Mouse (Mus musculus) forebrain, embryonic 12.5 days (tissue): ENCODE data around the gene Atp6ap1. TPM values are rescaled to one million over a fixed set of nuclear protein-coding genes. Genes with fewer than 3 reads are reported as not detected.

Experiments
- ATAC-seq: fragments of 200-750 bp; cut with Nextera tagmentation; 2 replicates; pipeline ENCODE4 v1.8.0; 2017; ENCODE audit warnings: moderate TSS enrichment; ENCODE audit not compliant: low FRiP score
- H3K27ac ChIP-seq: fragments of 300-500 bp; sonication (generic); 2 replicates; pipeline ENCODE4 v1.5.1; 2016; ENCODE audit warnings: mild to moderate bottlenecking
- H3K27me3 ChIP-seq: fragments of 300-500 bp; sonication (generic); 2 replicates; pipeline ENCODE4 v1.6.1; 2016; ENCODE audit warnings: mild to moderate bottlenecking
- H3K36me3 ChIP-seq: fragments of 300-500 bp; sonication (generic); replicated peaks from 2 replicates; pipeline ENCODE4 v1.6.1; 2016; ENCODE audit warnings: mild to moderate bottlenecking
- H3K4me1 ChIP-seq: fragments of 300-500 bp; sonication (generic); 2 replicates; pipeline ENCODE4 v1.6.1; 2016
- H3K4me2 ChIP-seq: fragments of 300-500 bp; sonication (generic); 2 replicates; pipeline ENCODE4 v1.6.1; 2016; ENCODE audit warnings: mild to moderate bottlenecking, moderate library complexity
- H3K4me3 ChIP-seq: fragments of 300-500 bp; sonication (generic); replicated peaks from 2 replicates; pipeline ENCODE4 v1.5.1; 2016; ENCODE audit warnings: mild to moderate bottlenecking
- H3K9ac ChIP-seq: fragments of 300-500 bp; sonication (generic); 2 replicates; pipeline ENCODE4 v1.6.1; 2016; ENCODE audit warnings: mild to moderate bottlenecking
- H3K9me3 ChIP-seq: fragments of 300-500 bp; sonication (generic); 2 replicates; pipeline ENCODE4 v1.6.1; 2016
- WGBS: fragments of 180-500 bp; shearing (Covaris S2); methylation state at CpG from one replicate; pipeline ENCODE4 v1.1.7; 2016; 5-methylcytosine and 5-hydroxymethylcytosine counted together
- polyA plus RNA-seq: library from polyadenylated mRNA; unstranded; fragments of >200 nt; fragmentation: Nextera tagmentation; extraction: Ambion mirVana; gene quantifications from 2 replicates; pipeline ENCODE4 v1.2.1, GENCODE M21; 2016

Atp6ap1 gene
- 101 and 104 TPM in 2 replicates for polyA plus RNA-seq

- no peaks in the 10 kb centered on the region for H3K27me3 ChIP-seq
- H3K4me3 ChIP-seq = peak within 1 kb of the TSS; percentile 64
- peaks cover 16% of the 10 kb centered on the region for H3K36me3 ChIP-seq
- H3K9ac ChIP-seq = peak within 1 kb of the TSS; percentile 74
- peak within 1 kb of the TSS; percentile 65 for H3K4me2 ChIP-seq
- whole genome bisulfite sequencing = 20% methylated on average over 37 of the region's 37 CpGs
- H3K4me1 ChIP-seq = peaks cover 2% of the 10 kb centered on the region; the same call in 1 of the 2 replicates
- peak within 1 kb of the TSS; percentile 63 for H3K27ac ChIP-seq
- peak; percentile 99 for ATAC-seq
- no peaks in the 10 kb centered on the region for H3K9me3 ChIP-seq
Measured at GRCm38 (mm10) chrX:74296538-74297448, at the start of gene Atp6ap1. Atp6ap1 (plus strand) TSS chrX:74297097.

- no peaks in the 10 kb centered on the region for H3K9me3 ChIP-seq
- peaks cover under 1% of the 10 kb centered on the region; the same call in 1 of the 2 replicates for H3K36me3 ChIP-seq
- H3K4me2 ChIP-seq = no peak overlapping the region
- no peak overlapping the region for H3K27ac ChIP-seq
- no peak for ATAC-seq
- 13% methylated on average over 3 of the region's 3 CpGs for WGBS
- H3K9ac ChIP-seq = no peak overlapping the region
- H3K27me3 ChIP-seq = no peaks in the 10 kb centered on the region
- H3K4me1 ChIP-seq = peaks cover 14% of the 10 kb centered on the region
- no peak overlapping the region for H3K4me3 ChIP-seq
Measured at GRCm38 (mm10) chrX:74248651-74249050, 48.2 kb upstream of the Atp6ap1 start.

GRCm38 (mm10) chrX:74249615-74250014 lies 47.3 kb upstream of the Atp6ap1 start, which contains the start of gene Flna:
Flna (minus strand) TSS chrX:74249820.
- Histone ChIP-seq H3K4me2 (peak within 1 kb of the TSS; percentile 60), H3K36me3 (no peaks in the 10 kb centered on the region), H3K27me3 (no peaks in the 10 kb centered on the region), H3K4me1 (0 out of 2 replicates have a peak, but pooled peaks cover 8% of the 10 kb centered on the region), H3K4me3 (peak within 1 kb of the TSS; percentile 45), H3K27ac (peak within 1 kb of the TSS; percentile 31; the same call in 1 of the 2 replicates), H3K9me3 (no peaks in the 10 kb centered on the region), H3K9ac (peak within 1 kb of the TSS; percentile 55)
- 24% methylated on average over 36 of the region's 38 CpGs for WGBS
- no peak for ATAC-seq

- WGBS = 27% methylated on average over 39 of the region's 39 CpGs
- peak; percentile 97 for ATAC-seq
- no peaks in the 10 kb centered on the region for H3K9me3 ChIP-seq
- peaks cover 17% of the 10 kb centered on the region for H3K36me3 ChIP-seq
- H3K4me2 ChIP-seq = peak within 1 kb of the TSS; percentile 64
- H3K4me1 ChIP-seq = peaks cover 2% of the 10 kb centered on the region; the same call in 1 of the 2 replicates
- peak within 1 kb of the TSS; percentile 90 for H3K27ac ChIP-seq
- H3K9ac ChIP-seq = peak within 1 kb of the TSS; percentile 72
- no peaks in the 10 kb centered on the region for H3K27me3 ChIP-seq
- H3K4me3 ChIP-seq = peak within 1 kb of the TSS; percentile 57
Measured at GRCm38 (mm10) chrX:74254153-74254887, 42.6 kb upstream of the Atp6ap1 start, which contains the start of gene Emd. Emd (plus strand) TSS chrX:74254687.

GRCm38 (mm10) chrX:74254888-74255565 lies 41.9 kb upstream of the Atp6ap1 start:
- Histone ChIP-seq H3K4me2 (peak overlapping the region; percentile 64), H3K9me3 (no peaks in the 10 kb centered on the region), H3K9ac (peak overlapping the region; percentile 72), H3K4me1 (no peaks in the 10 kb centered on the region; the same call in 1 of the 2 replicates), H3K27ac (peak overlapping the region; percentile 90), H3K4me3 (peak overlapping the region; percentile 57), H3K36me3 (peaks cover 17% of the 10 kb centered on the region), H3K27me3 (no peaks in the 10 kb centered on the region)
- ATAC-seq = no peak; the same call in 1 of the 2 replicates
- WGBS = 20% methylated on average over 23 of the region's 31 CpGs

GRCm38 (mm10) chrX:74257746-74258145 lies 39.2 kb upstream of the Atp6ap1 start:
- Histone ChIP-seq H3K9ac (no peak overlapping the region), H3K9me3 (no peaks in the 10 kb centered on the region), H3K4me3 (no peak overlapping the region), H3K27ac (no peak overlapping the region), H3K4me2 (no peak overlapping the region), H3K36me3 (peaks cover 17% of the 10 kb centered on the region), H3K27me3 (no peaks in the 10 kb centered on the region), H3K4me1 (no peaks in the 10 kb centered on the region; the same call in 1 of the 2 replicates)
- WGBS = 95% methylated on average over 3 of the region's 3 CpGs
- ATAC-seq = no peak

GRCm38 (mm10) chrX:74269736-74270061 lies 27.2 kb upstream of the Atp6ap1 start:
- Histone ChIP-seq H3K4me1 (peaks cover 5% of the 10 kb centered on the region; the same call in 1 of the 2 replicates), H3K9me3 (no peaks in the 10 kb centered on the region), H3K36me3 (peaks cover 5% of the 10 kb centered on the region), H3K9ac (peak overlapping the region; percentile 44), H3K27me3 (no peaks in the 10 kb centered on the region), H3K27ac (peak overlapping the region; percentile 94), H3K4me2 (peak overlapping the region; percentile 50), H3K4me3 (peak overlapping the region; percentile 57)
- peak; percentile 45; the same call in 1 of the 2 replicates for ATAC-seq
- 29% methylated on average over 3 of the region's 3 CpGs for WGBS

GRCm38 (mm10) chrX:74270062-74270901 lies 26.6 kb upstream of the Atp6ap1 start, which contains the start of gene Rpl10:
Rpl10 (plus strand) TSS chrX:74270812.
- Histone ChIP-seq H3K4me1 (peaks cover 5% of the 10 kb centered on the region; the same call in 1 of the 2 replicates), H3K9me3 (no peaks in the 10 kb centered on the region), H3K36me3 (peaks cover 5% of the 10 kb centered on the region), H3K4me3 (peak within 1 kb of the TSS; percentile 57), H3K27me3 (no peaks in the 10 kb centered on the region), H3K27ac (peak within 1 kb of the TSS; percentile 94), H3K4me2 (peak within 1 kb of the TSS; percentile 57), H3K9ac (peak within 1 kb of the TSS; percentile 73)
- ATAC-seq = peak; percentile 96
- WGBS = 19% methylated on average over 42 of the region's 42 CpGs

- peaks cover 5% of the 10 kb centered on the region; the same call in 1 of the 2 replicates for H3K4me1 ChIP-seq
- H3K9ac ChIP-seq = peak overlapping the region; percentile 73
- WGBS = 17% methylated on average over 27 of the region's 27 CpGs
- no peaks in the 10 kb centered on the region for H3K9me3 ChIP-seq
- ATAC-seq = peak; percentile 0; the same call in 1 of the 2 replicates
- H3K4me3 ChIP-seq = peak overlapping the region; percentile 57
- H3K36me3 ChIP-seq = peaks cover 5% of the 10 kb centered on the region
- H3K27ac ChIP-seq = peak overlapping the region; percentile 61
- H3K4me2 ChIP-seq = peak overlapping the region; percentile 57
- no peaks in the 10 kb centered on the region for H3K27me3 ChIP-seq
Measured at GRCm38 (mm10) chrX:74270902-74271551, 25.9 kb upstream of the Atp6ap1 start.

- no peak overlapping the region for H3K4me3 ChIP-seq
- no peak for ATAC-seq
- H3K4me2 ChIP-seq = no peak overlapping the region
- H3K27me3 ChIP-seq = no peaks in the 10 kb centered on the region
- no peak overlapping the region for H3K27ac ChIP-seq
- no peaks in the 10 kb centered on the region for H3K9me3 ChIP-seq
- peaks cover 5% of the 10 kb centered on the region for H3K36me3 ChIP-seq
- peaks cover 5% of the 10 kb centered on the region; the same call in 1 of the 2 replicates for H3K4me1 ChIP-seq
- no peak overlapping the region for H3K9ac ChIP-seq
- WGBS = 34% methylated on average over 10 of the region's 10 CpGs
Measured at GRCm38 (mm10) chrX:74273422-74274322, 23.2 kb upstream of the Atp6ap1 start.
